Mouse (Mus musculus) heart, postnatal 0 days (tissue): ENCODE results near the gene Zfp26. TPM values are rescaled to one million over a fixed set of nuclear protein-coding genes. Genes with fewer than 3 reads are reported as not detected.
A peak's percentile ranks its signal among the peaks of the same experiment; 100 is the strongest.

Experiments used
- ATAC-seq: fragments of 200-750 bp; cut with Nextera tagmentation; 2 replicates; pipeline ENCODE4 v1.8.0; 2017; ENCODE audit warnings: low read depth, moderate number of reproducible peaks, moderate library complexity; ENCODE audit not compliant: insufficient read depth
- DNase-seq: peaks from one replicate; pipeline ENCODE4 v3.0.0-alpha.2; 2016; ENCODE audit warnings: low spot score
- H3K27ac ChIP-seq: fragments of 300-500 bp; sonication (generic); 2 replicates; pipeline ENCODE4 v1.5.1; 2014; ENCODE audit warnings: low read depth, mild to moderate bottlenecking
- H3K27me3 ChIP-seq: fragments of 300-500 bp; sonication (generic); 2 replicates; pipeline ENCODE4 v1.6.1; 2014; ENCODE audit warnings: low read length, mixed read lengths; ENCODE audit not compliant: control insufficient read depth, insufficient read depth
- H3K36me3 ChIP-seq: fragments of 300-500 bp; sonication (generic); replicated peaks from 2 replicates; pipeline ENCODE4 v1.6.1; 2014; ENCODE audit warnings: low read length, mixed read lengths; ENCODE audit not compliant: control insufficient read depth, insufficient read depth
- H3K4me1 ChIP-seq: fragments of 300-500 bp; sonication (generic); 2 replicates; pipeline ENCODE4 v1.6.1; 2014; ENCODE audit warnings: antibody characterized with exemption; ENCODE audit not compliant: control insufficient read depth, insufficient read depth
- H3K4me2 ChIP-seq: fragments of 300-500 bp; sonication (generic); 2 replicates; pipeline ENCODE4 v1.6.1; 2014; ENCODE audit warnings: low read depth, mild to moderate bottlenecking, low read length, moderate library complexity
- H3K4me3 ChIP-seq: fragments of 300-500 bp; sonication (generic); 2 replicates; pipeline ENCODE4 v1.5.1; 2014; ENCODE audit warnings: low read depth, low read length
- H3K9ac ChIP-seq: fragments of 300-500 bp; sonication (generic); replicated peaks from 2 replicates; pipeline ENCODE4 v1.6.1; 2014; ENCODE audit warnings: low read depth, low read length, mixed read lengths
- H3K9me3 ChIP-seq: fragments of 300-500 bp; sonication (generic); replicated peaks from 2 replicates; pipeline ENCODE4 v1.6.1; 2016; ENCODE audit warnings: low read length; ENCODE audit not compliant: control insufficient read depth
- CTCF ChIP-seq: IDR thresholded peaks from 2 replicates; pipeline ENCODE4 v1.5.1; 2016; ENCODE audit warnings: antibody characterized with exemption, control low read depth, low read depth
- EP300 ChIP-seq: IDR thresholded peaks from 2 replicates; pipeline ENCODE4 v1.6.1; 2016; ENCODE audit warnings: antibody characterized with exemption, low read depth
- WGBS: fragments of 180-500 bp; shearing (Covaris S2); extraction: QIAGEN DNeasy Blood & Tissue Kit; methylation state at CpG from one replicate; pipeline ENCODE4 v1.1.7; 2014; 5-methylcytosine and 5-hydroxymethylcytosine counted together
- polyA plus RNA-seq: library from polyadenylated mRNA; unstranded; fragments of >200 nt; fragmentation: Nextera tagmentation; extraction: Ambion mirVana; gene quantifications from 2 replicates; pipeline ENCODE4 v1.2.1, GENCODE M21; 2015
- total RNA-seq: library from RNA; depleted of rRNA; stranded (reverse); fragments of >200 nt; gene quantifications from 2 replicates; pipeline ENCODE4 v1.2.3, GENCODE M21; 2014; ENCODE audit warnings: low replicate concordance; rRNA removed

Gene Zfp26
- total RNA-seq (10.0 and 13.4 TPM in 2 replicates), polyA plus RNA-seq (3.8 and 5.7 TPM in 2 replicates)

GRCm38 (mm10) chr9:20459377-20460317 lies at the start of gene Zfp26:
TSS of gene Zfp26 (minus strand) at chr9:20460162.
- Histone ChIP-seq H3K36me3 (peaks cover 29% of the 10 kb centered on the region), H3K9ac (peak within 1 kb of the TSS; percentile 94), H3K9me3 (no peaks in the 10 kb centered on the region), H3K27ac (peak within 1 kb of the TSS; percentile 92), H3K4me1 (peaks cover 10% of the 10 kb centered on the region; the same call in 1 of the 2 replicates), H3K4me2 (peak within 1 kb of the TSS; percentile 85), H3K4me3 (peak within 1 kb of the TSS; percentile 96), H3K27me3 (no peaks in the 10 kb centered on the region)
- WGBS = under 1% methylated on average over 48 of the region's 48 CpGs
- DNase-seq (peak; percentile 74), ATAC-seq (peak; percentile 87)
- TF ChIP-seq EP300 (no peak), CTCF (no peak)

DNA sequence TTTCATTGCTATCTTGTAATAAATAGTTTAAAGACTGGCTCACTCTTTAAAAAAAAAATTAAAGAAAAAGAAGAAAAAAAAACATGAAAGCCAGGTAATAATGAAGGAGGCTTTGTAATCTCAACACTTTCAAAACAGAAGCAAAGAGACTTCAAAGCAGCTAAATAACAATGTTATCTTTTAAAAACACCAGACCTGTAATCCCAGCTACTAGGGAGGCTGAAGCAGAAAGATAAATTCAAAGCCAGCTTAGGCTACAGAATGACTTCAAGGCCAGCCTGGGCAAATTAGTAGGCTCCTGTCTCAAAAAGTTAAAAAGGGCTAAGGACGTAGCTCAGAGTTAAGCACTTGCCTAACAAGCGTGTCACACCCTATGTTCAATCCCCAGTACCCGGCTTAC lies 49.7 kb upstream of the Zfp26 start:
- Histone ChIP-seq H3K9ac (no peak overlapping the region), H3K36me3 (peaks cover 41% of the 10 kb centered on the region), H3K9me3 (no peaks in the 10 kb centered on the region), H3K4me3 (no peak overlapping the region), H3K27ac (no peak overlapping the region), H3K4me1 (peaks cover 4% of the 10 kb centered on the region; the same call in 1 of the 2 replicates), H3K27me3 (no peaks in the 10 kb centered on the region), H3K4me2 (no peak overlapping the region)
- WGBS = 84% methylated on average over 3 of the region's 3 CpGs
- DNase-seq = no peak
- no peak for ATAC-seq
- TF ChIP-seq EP300 (no peak), CTCF (no peak)

DNA sequence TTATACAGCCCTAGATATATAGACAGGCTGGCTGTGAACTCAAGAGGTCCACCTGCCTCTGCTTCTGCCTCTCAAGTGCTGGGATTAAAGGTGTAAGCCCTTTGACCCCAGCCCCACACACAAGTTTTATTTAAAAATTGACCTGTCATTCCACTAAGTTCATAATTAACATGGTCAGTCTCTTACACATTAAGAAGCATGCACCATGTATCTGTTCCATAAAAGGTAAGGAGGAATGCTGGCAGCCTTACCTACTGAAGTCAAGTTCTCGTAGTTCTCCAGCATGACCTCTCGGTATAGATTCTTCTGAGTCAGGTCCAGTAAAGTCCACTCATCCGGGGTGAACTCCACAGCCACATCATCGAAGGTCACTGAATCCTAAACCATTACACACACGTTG lies 44.8 kb upstream of the Zfp26 start:
- no peak for TF ChIP-seq CTCF
- TF ChIP-seq EP300 = no peak
- Histone ChIP-seq H3K27me3 (no peaks in the 10 kb centered on the region), H3K36me3 (peaks cover 66% of the 10 kb centered on the region), H3K4me2 (no peak overlapping the region), H3K4me1 (no peaks in the 10 kb centered on the region), H3K9ac (no peak overlapping the region), H3K9me3 (peaks cover under 1% of the 10 kb centered on the region; the same call in 1 of the 2 replicates), H3K4me3 (no peak overlapping the region), H3K27ac (no peak overlapping the region)
- ATAC-seq = no peak
- DNase-seq = no peak
- 86% methylated on average over 5 of the region's 5 CpGs for WGBS

DNA sequence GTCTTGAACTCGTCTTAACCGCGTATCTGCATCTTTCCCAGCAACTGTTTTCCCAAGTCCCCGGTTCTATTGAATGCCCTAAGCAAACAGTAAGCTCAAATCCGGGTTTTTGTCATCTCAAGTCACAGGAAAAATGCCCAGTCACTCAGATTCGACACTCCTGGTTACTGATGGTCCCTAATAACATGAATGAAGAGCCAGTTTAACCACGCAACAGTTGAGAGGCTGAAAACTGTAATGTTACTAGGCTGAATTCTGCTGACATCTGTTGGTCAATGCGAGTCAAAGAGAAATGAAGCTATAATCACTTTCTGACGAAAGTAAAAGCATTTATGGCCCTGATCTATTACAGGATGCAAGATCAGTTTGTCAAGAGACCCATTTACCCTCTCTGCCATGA lies 33.3 kb upstream of the Zfp26 start:
- no peak for ATAC-seq
- peaks cover 16% of the 10 kb centered on the region for H3K36me3 ChIP-seq
- peak overlapping the region; percentile 75 for H3K9ac ChIP-seq
- H3K27ac ChIP-seq = peak overlapping the region; percentile 91
- peaks cover 4% of the 10 kb centered on the region for H3K4me1 ChIP-seq
- H3K4me3 ChIP-seq = peak overlapping the region; percentile 71
- H3K4me2 ChIP-seq = peak overlapping the region; percentile 87
- H3K27me3 ChIP-seq = no peaks in the 10 kb centered on the region
- H3K9me3 ChIP-seq = no peaks in the 10 kb centered on the region
- TF ChIP-seq EP300 = no peak
- no peak for TF ChIP-seq CTCF
- WGBS = 6% methylated on average over 9 of the region's 9 CpGs
- no peak for DNase-seq

DNA sequence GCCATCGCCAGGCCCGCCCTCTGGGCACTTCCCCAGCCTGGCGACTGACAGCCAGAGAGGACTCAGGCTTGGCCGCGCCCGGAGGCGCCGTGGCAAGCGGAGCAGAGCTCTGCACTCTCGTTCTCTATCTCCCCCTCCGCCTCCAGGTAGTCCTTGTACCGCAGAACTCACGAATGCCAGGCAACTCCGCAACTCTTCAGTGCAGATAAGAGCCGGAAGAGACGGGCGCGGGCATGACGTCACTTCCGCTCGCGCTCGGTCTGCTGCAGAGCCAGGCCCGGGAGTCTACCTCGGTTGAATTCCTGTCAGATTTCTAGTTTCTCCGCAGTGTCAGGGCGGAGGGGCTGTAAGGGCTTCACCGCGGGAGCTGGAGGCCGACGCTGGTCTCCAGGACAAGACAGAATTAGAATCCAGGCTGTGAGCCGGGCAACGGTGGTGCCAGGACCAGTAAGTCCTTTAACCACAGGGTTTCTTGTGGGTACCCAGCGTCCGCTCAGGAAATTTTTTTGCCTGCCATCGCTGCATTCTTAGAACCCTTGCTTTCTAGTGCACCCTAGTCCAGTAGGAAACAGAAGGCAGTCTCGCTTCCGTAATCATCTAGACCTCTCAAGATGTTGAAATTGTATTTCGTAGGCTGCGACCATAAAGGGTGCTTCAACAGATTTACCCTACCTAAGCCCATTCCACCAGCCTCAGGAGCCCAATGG lies 32.7 kb upstream of the Zfp26 start, which contains the start of gene Zfp426:
TSS of gene Zfp426 (minus strand) at position 220 of the 707 bp plus-strand sequence.
- TF ChIP-seq CTCF (no peak), EP300 (no peak)
- Histone ChIP-seq H3K27me3 (no peaks in the 10 kb centered on the region), H3K9ac (peak within 1 kb of the TSS; percentile 75), H3K27ac (peak within 1 kb of the TSS; percentile 91), H3K4me1 (peaks cover 4% of the 10 kb centered on the region), H3K4me3 (peak within 1 kb of the TSS; percentile 71), H3K36me3 (peaks cover 10% of the 10 kb centered on the region), H3K9me3 (no peaks in the 10 kb centered on the region), H3K4me2 (peak within 1 kb of the TSS; percentile 87)
- under 1% methylated on average over 40 of the region's 40 CpGs for WGBS
- peak; percentile 95 for ATAC-seq
- DNase-seq = peak; percentile 92
